Mouse (Mus musculus): ENCODE measurements around the gene Ifna13.

DNA sequence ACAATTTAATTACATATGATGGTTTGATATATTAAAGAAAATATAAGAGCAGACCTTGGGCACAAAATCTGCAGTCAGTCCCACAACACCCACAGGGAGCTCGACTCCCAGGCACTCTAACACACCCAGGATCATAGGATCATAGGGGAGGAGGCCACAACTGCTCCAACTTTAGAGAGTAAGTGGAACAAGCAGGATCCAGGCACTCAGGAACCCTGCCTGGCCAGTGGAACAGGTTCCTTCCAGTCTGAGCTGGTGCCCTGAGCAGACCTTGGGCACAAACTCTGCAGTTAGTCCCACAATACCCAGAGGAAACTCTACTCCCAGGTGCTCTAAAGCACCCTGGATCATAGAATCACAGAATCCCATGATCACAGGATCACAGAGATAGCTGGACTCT, 11.2 kb upstream of the Ifna13 start:
- TF ChIP-seq CTCF (IDR thresholded peaks at IDR 0.05; ENCODE audit: borderline replicate concordance, insufficient read depth, low read length) (no peak), POLR2A (IDR thresholded peaks at IDR 0.05; ENCODE audit: low read depth, low read length) (no peak)
